Mouse (Mus musculus): Measurements from ENCODE around the gene Alg10b. TPM values are rescaled to one million over a fixed set of nuclear protein-coding genes. Genes with fewer than 3 reads are reported as not detected.
"Not testable (repeated sequence)": the region's sequence is repeated elsewhere in the genome, so short reads cannot be mapped to it uniquely, and the experiment has no call there.

Alg10b gene
- 10 to 100 TPM; 12.1 to 15.1 TPM for total RNA-seq (2021)
- long read RNA-seq, experiment 1, partial matches to known transcripts: 0 of 2 reads
- long read RNA-seq, experiment 1, other reads (novel, unspliced or antisense): 2 of 2 reads
- long read RNA-seq, experiment 2, full-length matches to known transcripts: 1 of 5 reads
- long read RNA-seq, experiment 2, partial matches to known transcripts: 0 of 5 reads
- long read RNA-seq, experiment 2, other reads (novel, unspliced or antisense): 4 of 5 reads

DNA sequence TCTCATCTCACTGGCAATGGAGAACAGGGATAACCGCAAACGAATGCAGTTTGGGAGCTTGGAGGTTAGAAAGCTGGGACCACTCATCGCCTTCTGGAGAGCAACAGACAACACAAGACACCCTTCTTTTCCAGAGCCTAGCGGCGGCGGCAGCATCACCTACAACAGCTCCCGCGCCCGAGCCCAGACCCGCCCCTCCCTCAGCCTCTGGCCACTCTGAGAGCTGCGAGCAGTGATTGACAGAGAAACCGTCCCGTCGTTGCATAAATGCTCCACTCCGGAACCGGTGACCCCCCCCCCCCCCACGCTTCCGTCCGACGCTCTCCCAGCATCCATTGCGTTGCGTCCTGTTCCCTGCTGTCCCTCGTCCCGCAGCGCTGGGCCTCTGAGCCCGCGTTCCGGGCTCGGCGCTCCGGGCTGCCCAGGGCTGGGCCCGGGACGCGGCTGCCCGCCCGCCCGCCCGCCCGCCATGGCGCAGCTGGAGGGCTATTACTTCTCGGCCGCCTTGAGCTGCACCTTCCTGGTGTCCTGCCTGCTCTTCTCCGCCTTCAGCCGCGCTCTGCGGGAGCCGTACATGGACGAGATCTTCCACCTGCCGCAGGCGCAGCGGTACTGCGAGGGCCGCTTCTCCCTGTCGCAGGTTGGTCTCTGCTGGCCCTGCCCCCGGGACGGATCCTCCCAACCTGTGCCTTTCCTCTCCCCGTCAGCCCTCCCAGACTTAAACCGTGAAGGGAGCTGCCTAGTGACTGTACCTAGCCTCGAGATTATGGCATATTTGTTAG lies at the start of gene Alg10b:
Gene Alg10b, plus strand, starts transcription at position 343 of the 782 bp plus-strand sequence.
- intact Hi-C loops (cut with DNase I): no loop called here
- DNase-seq: peak; percentile 55 to 81

DNA sequence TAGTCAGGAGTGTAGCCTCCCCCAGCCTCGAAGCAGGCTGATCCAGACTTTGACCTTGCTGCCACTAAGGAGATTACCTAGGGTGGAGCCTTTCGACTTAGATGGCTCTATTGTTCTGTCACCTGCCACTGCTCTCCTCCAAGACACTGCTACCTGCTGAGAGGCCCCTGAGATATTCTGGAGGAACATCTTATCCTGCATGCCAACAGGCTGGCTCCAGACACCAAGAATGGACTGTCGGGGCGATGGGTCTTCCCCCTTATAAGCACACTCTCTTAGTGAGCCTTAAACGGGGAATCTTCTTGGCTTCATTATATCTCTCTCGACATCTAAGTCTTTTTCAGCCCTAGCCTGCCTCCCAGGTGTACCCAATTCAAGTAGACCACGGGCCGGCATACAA lies 41.0 kb upstream of the Alg10b start:
- intact Hi-C loops (cut with DNase I); DNase-seq: not testable (repeated sequence)

DNA sequence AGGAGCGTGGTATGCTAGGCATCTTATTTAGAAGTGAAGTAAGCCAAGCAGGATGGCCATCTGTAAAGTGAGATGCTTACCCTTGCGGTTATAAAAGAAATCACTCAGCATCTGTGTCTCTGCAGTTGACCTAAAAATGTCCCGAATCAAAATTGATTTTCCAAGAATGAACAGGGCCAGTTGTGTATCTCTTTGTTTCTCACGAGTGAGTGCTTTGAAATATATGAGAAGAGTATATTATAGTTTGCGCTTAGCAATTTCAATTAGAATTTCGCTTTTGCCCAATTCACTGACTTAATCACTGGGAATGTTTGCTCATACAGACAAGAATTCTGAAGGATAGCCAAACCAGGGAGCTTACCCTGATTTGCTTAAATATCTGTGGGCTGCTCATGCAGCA lies 40.6 kb upstream of the Alg10b start:
- intact Hi-C loops (cut with DNase I): no loop called here
- no peak for DNase-seq

DNA sequence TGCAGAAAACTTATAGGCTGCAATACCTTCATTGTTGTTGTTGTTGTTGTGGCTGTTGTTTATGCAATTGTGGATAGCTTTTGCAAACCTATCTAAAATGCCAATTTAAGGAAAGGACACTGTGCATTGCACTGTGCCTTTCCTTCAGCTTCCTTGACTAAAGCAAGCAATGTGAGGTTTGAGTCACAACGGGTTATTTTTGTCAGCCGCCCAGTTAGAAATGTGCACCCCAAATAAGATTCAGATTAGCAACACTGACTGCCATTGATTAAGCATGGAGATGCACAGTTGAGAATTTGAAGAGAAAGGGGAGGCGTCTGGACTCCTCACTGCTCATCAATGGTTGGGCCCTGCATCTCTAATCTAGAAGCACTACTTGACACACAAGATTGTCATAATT lies 39.4 kb upstream of the Alg10b start:
- no peak for DNase-seq
- intact Hi-C loops (cut with DNase I): no loop called here

DNA sequence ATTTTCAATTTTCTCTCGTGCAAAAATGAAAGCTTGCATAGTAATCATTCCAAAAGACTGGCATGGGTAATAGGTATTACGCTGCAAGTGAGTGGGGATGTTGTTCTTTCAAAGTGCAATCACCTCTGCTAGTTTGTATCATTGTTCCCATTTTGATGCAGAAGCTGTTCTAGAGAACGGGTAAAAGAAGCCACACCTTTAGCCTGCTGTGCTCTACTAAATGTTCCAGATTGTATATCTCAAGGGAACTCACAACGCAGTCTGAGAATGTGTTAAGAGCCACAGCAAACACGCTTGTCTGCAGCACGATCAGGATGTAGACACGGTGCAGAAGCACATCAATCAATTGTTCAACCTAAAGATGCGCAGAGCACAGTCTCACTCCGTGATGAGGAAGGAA lies 34.6 kb upstream of the Alg10b start:
- intact Hi-C loops (cut with DNase I): no loop called here
- DNase-seq: no peak

DNA sequence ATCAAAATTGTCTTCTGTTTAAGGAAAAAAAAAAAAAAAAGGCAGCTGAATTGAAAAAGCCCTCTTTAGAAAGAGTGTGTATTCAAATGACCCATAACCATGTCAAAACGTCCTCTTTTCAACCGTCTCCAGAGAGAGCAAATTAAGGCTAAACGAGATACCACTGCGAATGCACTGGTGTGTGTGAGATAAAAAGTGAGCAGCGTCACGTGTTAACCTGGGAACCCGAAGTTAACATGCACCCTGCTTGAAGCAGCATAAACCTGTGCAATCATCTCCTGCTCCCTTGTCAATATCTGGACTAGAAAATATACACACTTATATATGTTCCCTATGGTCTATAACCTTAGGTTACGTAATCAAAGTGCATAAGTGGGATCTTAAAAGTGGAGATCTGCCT lies 10.2 kb upstream of the Alg10b start:
- DNase-seq: no peak
- intact Hi-C loops (cut with DNase I): loop anchor here (10.0 kb wide), 1 partner anchor 589 kb away; no protein-coding TSS in a partner anchor

DNA sequence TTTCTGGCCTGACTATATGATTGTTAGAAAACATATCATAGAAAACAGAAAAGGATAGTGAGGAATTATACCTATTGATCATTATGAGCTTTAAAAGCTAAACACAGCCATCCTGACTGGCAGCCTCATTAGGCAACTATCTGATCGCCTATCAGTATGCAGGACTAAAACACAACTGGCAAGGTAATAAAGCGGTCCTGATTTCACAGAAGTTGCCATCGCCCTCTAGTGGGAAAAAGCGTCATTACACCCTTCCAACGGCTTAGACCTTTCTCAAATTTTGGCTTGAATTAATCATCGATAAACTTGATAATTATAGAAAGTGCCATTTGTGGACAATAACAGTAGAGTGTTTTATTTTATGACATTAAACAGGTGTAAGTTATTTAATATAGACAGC lies 9.2 kb upstream of the Alg10b start:
- DNase-seq: peak; percentile 16 to 24
- intact Hi-C loops (cut with DNase I): loop anchor here (10.0 kb wide), 1 partner anchor 590 kb away; no protein-coding TSS in a partner anchor

DNA sequence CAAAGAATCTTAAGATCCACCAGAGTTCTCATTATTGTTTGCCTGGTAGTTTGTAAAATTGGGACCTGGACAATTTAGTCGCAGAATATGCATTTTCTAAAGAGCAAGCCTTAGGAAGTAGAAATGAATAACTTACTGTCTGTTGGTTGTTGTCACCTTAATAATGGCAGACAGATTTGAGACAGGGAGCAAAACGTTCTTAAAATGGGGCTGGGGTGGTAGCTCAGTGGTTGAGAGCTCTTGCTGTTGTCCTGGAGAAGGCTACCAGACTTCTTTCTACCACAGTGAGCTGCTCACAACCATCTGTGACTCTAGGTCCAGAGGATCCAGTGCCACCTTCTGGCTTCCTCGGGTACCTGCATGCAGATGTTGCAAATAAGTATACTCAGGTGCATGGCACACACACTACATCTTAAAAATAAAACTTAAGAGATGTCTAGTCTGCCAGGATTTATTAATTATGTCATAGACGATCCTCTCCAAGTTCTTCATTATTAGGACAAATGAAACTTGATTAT lies 1.0 kb downstream of the Alg10b start:
- intact Hi-C loops (cut with DNase I): no loop called here
- DNase-seq: no peak

DNA sequence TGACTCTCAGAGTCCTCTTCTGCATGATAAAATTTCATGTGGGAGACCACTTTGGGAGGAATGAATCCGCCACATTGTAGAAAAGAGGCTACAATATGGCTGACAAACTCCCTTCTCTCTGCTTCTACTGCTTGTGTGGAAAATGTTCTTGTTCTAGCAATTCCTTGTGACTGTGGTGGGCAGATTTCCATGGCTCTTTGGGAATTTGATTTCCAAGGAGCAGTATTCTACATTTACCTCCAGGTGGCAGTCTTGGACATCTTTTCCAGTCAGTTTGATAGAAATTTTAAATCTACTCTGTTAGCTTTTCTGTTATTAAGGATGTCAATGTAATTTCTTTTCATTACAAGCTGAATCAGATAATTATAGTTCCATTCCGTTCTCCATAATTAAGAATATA lies 13.5 kb downstream of the Alg10b start:
- DNase-seq: no peak

DNA sequence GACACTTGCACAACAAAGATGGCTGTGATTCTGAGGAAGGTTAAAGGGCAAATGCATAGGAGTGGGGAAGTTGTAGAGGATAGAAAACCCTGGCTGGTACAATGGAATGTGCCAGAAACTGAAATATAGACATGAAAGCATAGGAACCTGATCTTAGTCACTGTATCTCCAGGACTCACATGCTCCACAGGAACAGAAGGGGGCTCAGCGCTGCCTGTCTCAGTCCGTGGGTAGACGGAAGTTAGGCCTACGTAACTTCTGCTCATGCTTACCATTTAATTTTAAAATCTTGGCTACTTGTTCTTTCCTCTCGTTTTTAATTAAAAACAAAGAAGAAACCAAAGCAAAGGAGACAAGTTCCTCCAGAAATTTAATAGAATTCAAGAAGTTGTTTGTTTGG lies 20.0 kb downstream of the Alg10b start:
- intact Hi-C loops (cut with DNase I): loop anchor here (10.0 kb wide), 1 partner anchor 601 kb away; no protein-coding TSS in a partner anchor
- no peak for DNase-seq

More for the DNA sequence above, 13.5 kb downstream of the Alg10b start:
- intact Hi-C loops (cut with DNase I): no loop called here

DNA sequence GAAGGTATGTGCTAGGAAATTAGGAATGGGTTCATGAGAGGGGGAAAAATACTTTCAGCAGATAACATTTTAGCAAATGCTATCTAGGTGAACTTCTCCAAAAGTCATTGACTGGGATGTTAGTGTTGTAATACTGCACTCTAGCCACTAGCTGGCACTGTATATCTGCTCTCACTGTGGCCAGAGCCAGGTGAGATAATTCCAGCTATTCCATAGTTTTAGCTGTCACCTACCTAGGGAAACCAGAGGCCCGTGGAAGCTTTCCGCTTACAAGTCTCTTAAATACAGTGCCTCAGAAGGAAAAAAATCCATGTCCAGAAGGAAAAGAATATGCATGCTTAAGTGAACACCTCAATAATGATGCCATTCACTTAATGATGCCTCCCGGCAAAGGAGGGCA lies 25.6 kb downstream of the Alg10b start:
- DNase-seq: no peak
- intact Hi-C loops (cut with DNase I): loop anchor here (5.0 to 10.0 kb wide), 3 partner anchors 428 to 675 kb away; partner anchors contain the start of gene Cpne8

DNA sequence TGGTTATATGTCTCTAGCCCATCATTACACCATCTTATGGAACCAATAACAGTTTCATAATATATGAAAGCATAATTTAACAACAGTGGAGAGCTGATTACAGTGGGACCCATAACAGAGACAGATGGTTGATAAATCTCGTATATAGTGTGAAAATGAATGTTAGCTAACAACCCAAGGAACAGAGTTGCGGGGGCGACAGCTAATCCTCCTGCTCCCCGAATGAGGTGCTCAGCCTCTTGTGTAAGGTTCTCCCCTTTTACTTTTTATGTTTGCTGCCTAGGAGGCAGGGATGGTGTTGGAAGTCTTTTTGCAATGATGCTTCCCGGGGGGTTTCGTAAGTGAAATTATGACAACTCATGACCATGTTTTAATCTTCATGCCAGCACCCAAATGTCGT lies 58.8 kb downstream of the Alg10b start:
- intact Hi-C loops (cut with DNase I): no loop called here
- DNase-seq: no peak

Small RNA genes lying within 50 kb of the gene (microRNA-seq; reads per million reads assigned to microRNA genes)
- gene Mir7648: 0 reads per million in 2 experiments
